ENCODE assay signal across 17 mouse cellular contexts in genomic region chr10:119142307-119142706, GRCm38 (mm10).
DNase-seq lines count a peak whose midpoint lies in the region; ATAC-seq and TF ChIP-seq lines count a peak whose summit lies in the region.
"Had no signal": no experiment of that assay in that cellular context is flagged by ENCODE, and none has a peak within 500 bp of the region (broad histone marks: within the 10 kb centered on the region; RNA-seq: fewer than 3 reads in every experiment).

No protein-coding gene starts in this region.

- no peak overlapping the region for H3K4me2 ChIP-seq in kidney, embryonic 15.5 days
- no peak overlapping the region for H3K4me2 ChIP-seq in liver, postnatal 0 days (ENCODE audit: low read depth, low read length)
- no peak overlapping the region for H3K4me2 ChIP-seq in stomach, postnatal 0 days (replicated peaks; ENCODE audit: low read depth)
- H3K4me2 ChIP-seq: heart, embryonic 11.5 days; hindbrain, embryonic 14.5 days; liver, embryonic 15.5 days; neural tube, embryonic 15.5 days had no signal

- 75% methylated on average over 5 of the region's 5 CpGs for WGBS in kidney, embryonic 15.5 days
- WGBS in liver, postnatal 0 days (ENCODE audit: insufficient replicate concordance): 65% methylated on average over 5 of the region's 5 CpGs
- 59% methylated on average over 5 of the region's 5 CpGs for WGBS in stomach, postnatal 0 days

- no peak for TF ChIP-seq EP300 in liver, postnatal 0 days (IDR thresholded peaks at IDR 0.05; ENCODE audit: low read depth)
- no peak for TF ChIP-seq EP300 in stomach, postnatal 0 days (optimal IDR thresholded peaks at IDR 0.05)

- peak; percentile 20 to 65 for DNase-seq in frontal cortex, adult 2 months (ENCODE audit: extremely low spot score in 1 of 2, low spot score in 1 of 2)
- no peak for DNase-seq in frontal cortex, postnatal 14 days (ENCODE audit: low spot score in 2 of 2)
- DNase-seq in right cerebral cortex, adult 18-20 months: peak; percentile 53
- no peak for DNase-seq in right cerebral cortex, postnatal 4 days
- peak; percentile 28 for DNase-seq in layer of hippocampus, adult 9-11 months
- DNase-seq in liver, postnatal 0 days: no peak
- DNase-seq in stomach, postnatal 0 days (ENCODE audit: low spot score): no peak
- DNase-seq: adrenal gland, postnatal 36 days; cerebellum, adult 9-10 months; spleen, adult 18-20 months had no signal

- no peak overlapping the region for H3K4me3 ChIP-seq in kidney, embryonic 15.5 days (replicated peaks)
- no peak overlapping the region for H3K4me3 ChIP-seq in liver, postnatal 0 days (ENCODE audit: low read depth, low read length)
- no peak overlapping the region for H3K4me3 ChIP-seq in stomach, postnatal 0 days (ENCODE audit: low read depth, low read length)
- H3K4me3 ChIP-seq: liver, embryonic 15.5 days; neural tube, embryonic 15.5 days had no signal

- H3K4me1 ChIP-seq in kidney, embryonic 15.5 days: no peaks in the 10 kb centered on the region
- H3K4me1 ChIP-seq in liver, postnatal 0 days (ENCODE audit: insufficient read depth): no peaks in the 10 kb centered on the region
- no peaks in the 10 kb centered on the region for H3K4me1 ChIP-seq in stomach, postnatal 0 days (replicated peaks; ENCODE audit: control insufficient read depth, insufficient read depth)
- H3K4me1 ChIP-seq: neural tube, embryonic 15.5 days had no signal

- H3K36me3 ChIP-seq in kidney, embryonic 15.5 days: no peaks in the 10 kb centered on the region
- H3K36me3 ChIP-seq in liver, postnatal 0 days (replicated peaks; ENCODE audit: insufficient read depth, low read length): no peaks in the 10 kb centered on the region
- H3K36me3 ChIP-seq in stomach, postnatal 0 days (ENCODE audit: control insufficient read depth, insufficient read depth, low read length): no peaks in the 10 kb centered on the region
- H3K36me3 ChIP-seq: liver, embryonic 15.5 days; neural tube, embryonic 15.5 days had no signal

- no peaks in the 10 kb centered on the region for H3K27me3 ChIP-seq in kidney, embryonic 15.5 days
- H3K27me3 ChIP-seq in liver, postnatal 0 days (ENCODE audit: insufficient read depth, low read length): no peaks in the 10 kb centered on the region
- H3K27me3 ChIP-seq in stomach, postnatal 0 days (ENCODE audit: control insufficient read depth, insufficient read depth, low read length): no peaks in the 10 kb centered on the region
- H3K27me3 ChIP-seq: liver, embryonic 15.5 days; neural tube, embryonic 15.5 days had no signal

- no peak for ATAC-seq in kidney, embryonic 15.5 days (replicated peaks; ENCODE audit: low FRiP score)
- no peak for ATAC-seq in liver, postnatal 0 days
- ATAC-seq in stomach, postnatal 0 days (ENCODE audit: low FRiP score, low TSS enrichment): no peak
- ATAC-seq: forebrain, postnatal 0 days had no signal

- H3K9me3 ChIP-seq in kidney, embryonic 15.5 days (replicated peaks): no peaks in the 10 kb centered on the region
- H3K9me3 ChIP-seq in liver, postnatal 0 days (ENCODE audit: low read length): no peaks in the 10 kb centered on the region
- no peaks in the 10 kb centered on the region for H3K9me3 ChIP-seq in stomach, postnatal 0 days (ENCODE audit: control insufficient read depth, low read length)
- H3K9me3 ChIP-seq: liver, embryonic 15.5 days; neural tube, embryonic 15.5 days had no signal

- no peak overlapping the region for H3K9ac ChIP-seq in kidney, embryonic 15.5 days
- H3K9ac ChIP-seq in liver, postnatal 0 days (replicated peaks): no peak overlapping the region
- no peak overlapping the region for H3K9ac ChIP-seq in stomach, postnatal 0 days (ENCODE audit: low read length)
- H3K9ac ChIP-seq: forebrain, postnatal 0 days; hindbrain, embryonic 14.5 days; liver, embryonic 15.5 days; neural tube, embryonic 15.5 days had no signal

- no peak for TF ChIP-seq CTCF in liver, postnatal 0 days (IDR thresholded peaks at IDR 0.05; ENCODE audit: low read depth)
- TF ChIP-seq CTCF in stomach, postnatal 0 days (IDR thresholded peaks at IDR 0.05; ENCODE audit: low read depth): no peak

- no peak overlapping the region for H3K27ac ChIP-seq in kidney, embryonic 15.5 days
- H3K27ac ChIP-seq in liver, postnatal 0 days (ENCODE audit: low read depth): no peak overlapping the region
- no peak overlapping the region for H3K27ac ChIP-seq in stomach, postnatal 0 days (replicated peaks)
- H3K27ac ChIP-seq: hindbrain, embryonic 14.5 days; kidney, postnatal 0 days; liver, embryonic 15.5 days; neural tube, embryonic 15.5 days had no signal

Comparison
In these comparisons a context has a peak if more than half of its experiments do, and no peak if none do; other contexts are left out.
1. DNase-seq: peak in frontal cortex, adult 2 months (2 of 2), right cerebral cortex, adult 18-20 months (single experiment) and layer of hippocampus, adult 9-11 months (single experiment); none in frontal cortex, postnatal 14 days (0 of 2), right cerebral cortex, postnatal 4 days (single experiment), liver, postnatal 0 days (single experiment) and stomach, postnatal 0 days (single experiment).